ENCODE assay signal across 25 mouse cellular contexts in genomic region chr14:75849236-75849635, GRCm38 (mm10). TPM values are rescaled to one million over a fixed set of nuclear protein-coding genes. Genes with fewer than 3 reads are reported as not detected.
DNase-seq lines count a peak whose midpoint lies in the region; ATAC-seq and TF ChIP-seq lines count a peak whose summit lies in the region.
"Had no signal": no experiment of that assay in that cellular context is flagged by ENCODE, and none has a peak within 500 bp of the region (broad histone marks: within the 10 kb centered on the region; RNA-seq: fewer than 3 reads in every experiment).

No protein-coding gene starts in this region.

- TF ChIP-seq CTCF in embryonic fibroblast, embryonic 13.5 days (IDR thresholded peaks at IDR 0.05; ENCODE audit: borderline replicate concordance, insufficient read depth, low read length): no peak
- TF ChIP-seq CTCF in hindbrain, postnatal 0 days (IDR thresholded peaks at IDR 0.05; ENCODE audit: low read depth): no peak

- H3K27ac ChIP-seq in liver, embryonic 13.5 days: 0 out of 2 replicates have a peak overlapping the region, but pooled peaks have one; percentile 2
- no peak overlapping the region for H3K27ac ChIP-seq in liver, embryonic 11.5 days (ENCODE audit: low read depth, low read length)
- no peak overlapping the region; the same call in 1 of the 2 replicates for H3K27ac ChIP-seq in ES-E14 (ENCODE audit: insufficient read depth, low read depth, low read length, poor library complexity, severe bottlenecking)
- peak overlapping the region; percentile 14; the same call in 1 of the 2 replicates for H3K27ac ChIP-seq in embryonic fibroblast, embryonic 13.5 days (ENCODE audit: insufficient read depth, low read length)
- no peak overlapping the region for H3K27ac ChIP-seq in hindbrain, postnatal 0 days
- no peak overlapping the region for H3K27ac ChIP-seq in hindbrain, embryonic 10.5 days
- H3K27ac ChIP-seq: heart, embryonic 10.5 days; heart, embryonic 15.5 days; hindbrain, embryonic 12.5 days; limb, embryonic 13.5 days; liver, embryonic 15.5 days; midbrain, embryonic 12.5 days; stomach, embryonic 15.5 days had no signal

- WGBS in liver, embryonic 13.5 days (ENCODE audit: insufficient replicate concordance): 76% methylated on average over 5 of the region's 5 CpGs
- WGBS in liver, embryonic 11.5 days: 80% methylated on average over 5 of the region's 5 CpGs
- 76% methylated on average over 5 of the region's 5 CpGs for WGBS in hindbrain, postnatal 0 days
- 87% methylated on average over 5 of the region's 5 CpGs for WGBS in hindbrain, embryonic 10.5 days

- 0 out of 2 replicates have a peak, but pooled peaks have one; percentile 2 for TF ChIP-seq POLR2A in embryonic fibroblast, embryonic 13.5 days (IDR thresholded peaks at IDR 0.05; ENCODE audit: low read depth, low read length)

- no peak for ATAC-seq in liver, embryonic 13.5 days (ENCODE audit: low read depth)
- ATAC-seq in liver, embryonic 11.5 days (replicated peaks; ENCODE audit: low FRiP score): no peak
- ATAC-seq in hindbrain, postnatal 0 days: no peak
- ATAC-seq: activated CD4-positive, CD25-positive, alpha-beta regulatory T cell, adult 4 months; forebrain, embryonic 16.5 days; intestine, postnatal 0 days had no signal

- peaks cover 22% of the 10 kb centered on the region for H3K4me1 ChIP-seq in liver, embryonic 13.5 days (replicated peaks)
- H3K4me1 ChIP-seq in liver, embryonic 11.5 days (replicated peaks; ENCODE audit: control insufficient read depth, insufficient read depth, low read length): peaks cover 13% of the 10 kb centered on the region
- H3K4me1 ChIP-seq in ES-E14 (ENCODE audit: control insufficient read depth in 2 of 2, insufficient read depth in 2 of 2, low read length in 2 of 2, poor library complexity in 1 of 2): peaks cover 0 to 7% of the 10 kb centered on the region in 2 experiments; a peak in 1 of 4 replicates
- H3K4me1 ChIP-seq in embryonic fibroblast, embryonic 13.5 days (ENCODE audit: control insufficient read depth, insufficient read depth, low read length): peaks cover 12% of the 10 kb centered on the region
- peaks cover 1% of the 10 kb centered on the region; the same call in 1 of the 2 replicates for H3K4me1 ChIP-seq in hindbrain, postnatal 0 days (ENCODE audit: insufficient read depth, low read length)
- H3K4me1 ChIP-seq in hindbrain, embryonic 10.5 days (replicated peaks): peaks cover 39% of the 10 kb centered on the region

- peaks cover 57% of the 10 kb centered on the region for H3K36me3 ChIP-seq in liver, embryonic 13.5 days
- peaks cover 41% of the 10 kb centered on the region for H3K36me3 ChIP-seq in liver, embryonic 11.5 days (ENCODE audit: control insufficient read depth, insufficient read depth, low read length)
- peaks cover 29% of the 10 kb centered on the region for H3K36me3 ChIP-seq in ES-E14 (ENCODE audit: control insufficient read depth, insufficient read depth, low read length, poor library complexity, severe bottlenecking)
- H3K36me3 ChIP-seq in hindbrain, postnatal 0 days (ENCODE audit: insufficient read depth, low read length): peaks cover 31% of the 10 kb centered on the region
- peaks cover 78% of the 10 kb centered on the region for H3K36me3 ChIP-seq in hindbrain, embryonic 10.5 days

- in situ Hi-C loops in ES-E14 (cut with MboI; ENCODE audit: low sequenced_read_pairs in 2 of 2, unreplicated experiment in 2 of 2): no loop called here

- H3K4me3 ChIP-seq in liver, embryonic 13.5 days (replicated peaks): no peak overlapping the region
- no peak overlapping the region for H3K4me3 ChIP-seq in liver, embryonic 11.5 days (ENCODE audit: low read depth, low read length)
- no peak overlapping the region for H3K4me3 ChIP-seq in ES-E14 (ENCODE audit: insufficient read depth in 1 of 2, low read depth in 1 of 2, low read length in 2 of 2, poor library complexity in 1 of 2, severe bottlenecking in 1 of 2)
- H3K4me3 ChIP-seq in embryonic fibroblast, embryonic 13.5 days (ENCODE audit: insufficient read depth, low read length): no peak overlapping the region
- no peak overlapping the region for H3K4me3 ChIP-seq in hindbrain, postnatal 0 days (ENCODE audit: low read length)
- H3K4me3 ChIP-seq in hindbrain, embryonic 10.5 days: no peak overlapping the region
- H3K4me3 ChIP-seq: heart, embryonic 10.5 days; heart, embryonic 15.5 days; hindbrain, embryonic 12.5 days; limb, embryonic 13.5 days; liver, embryonic 15.5 days; midbrain, embryonic 12.5 days; stomach, embryonic 15.5 days had no signal

- H3K9ac ChIP-seq in liver, embryonic 13.5 days: no peak overlapping the region
- H3K9ac ChIP-seq in liver, embryonic 11.5 days (ENCODE audit: low read depth, low read length): no peak overlapping the region
- H3K9ac ChIP-seq in ES-E14 (ENCODE audit: insufficient read depth, low read depth, low read length, poor library complexity, severe bottlenecking): no peak overlapping the region
- no peak overlapping the region for H3K9ac ChIP-seq in hindbrain, postnatal 0 days (replicated peaks; ENCODE audit: low read length)
- H3K9ac ChIP-seq: heart, embryonic 15.5 days; hindbrain, embryonic 12.5 days; limb, embryonic 13.5 days; liver, embryonic 15.5 days; midbrain, embryonic 12.5 days; stomach, embryonic 15.5 days had no signal

- H3K4me2 ChIP-seq in liver, embryonic 13.5 days: no peak overlapping the region
- no peak overlapping the region for H3K4me2 ChIP-seq in liver, embryonic 11.5 days
- H3K4me2 ChIP-seq in hindbrain, postnatal 0 days (ENCODE audit: low read depth, low read length): no peak overlapping the region
- H3K4me2 ChIP-seq: heart, embryonic 15.5 days; hindbrain, embryonic 12.5 days; limb, embryonic 13.5 days; liver, embryonic 15.5 days; midbrain, embryonic 12.5 days; stomach, embryonic 15.5 days had no signal

- no peaks in the 10 kb centered on the region for H3K9me3 ChIP-seq in liver, embryonic 13.5 days (replicated peaks)
- no peaks in the 10 kb centered on the region for H3K9me3 ChIP-seq in liver, embryonic 11.5 days (ENCODE audit: control insufficient read depth, low read length)
- no peaks in the 10 kb centered on the region for H3K9me3 ChIP-seq in ES-E14 (ENCODE audit: control insufficient read depth, insufficient read depth, low read depth, low read length)
- H3K9me3 ChIP-seq in hindbrain, postnatal 0 days (ENCODE audit: low read length): no peaks in the 10 kb centered on the region
- H3K9me3 ChIP-seq in hindbrain, embryonic 10.5 days: 0 out of 2 replicates have a peak, but pooled peaks cover 2% of the 10 kb centered on the region
- H3K9me3 ChIP-seq: heart, embryonic 10.5 days; heart, embryonic 15.5 days; hindbrain, embryonic 12.5 days; limb, embryonic 13.5 days; liver, embryonic 15.5 days; midbrain, embryonic 12.5 days; stomach, embryonic 15.5 days had no signal

- H3K27me3 ChIP-seq in liver, embryonic 13.5 days: no peaks in the 10 kb centered on the region
- no peaks in the 10 kb centered on the region for H3K27me3 ChIP-seq in liver, embryonic 11.5 days (replicated peaks; ENCODE audit: control insufficient read depth, insufficient read depth, low read length)
- no peaks in the 10 kb centered on the region for H3K27me3 ChIP-seq in hindbrain, postnatal 0 days (ENCODE audit: insufficient read depth, low read length)
- no peaks in the 10 kb centered on the region for H3K27me3 ChIP-seq in hindbrain, embryonic 10.5 days (ENCODE audit: insufficient read depth, poor library complexity, severe bottlenecking)
- H3K27me3 ChIP-seq: heart, embryonic 15.5 days; hindbrain, embryonic 12.5 days; limb, embryonic 13.5 days; liver, embryonic 15.5 days; midbrain, embryonic 12.5 days; stomach, embryonic 15.5 days had no signal

- no peak for DNase-seq in liver, embryonic 13.5 days
- no peak for DNase-seq in liver, embryonic 11.5 days (ENCODE audit: low spot score)
- DNase-seq in ES-E14 (ENCODE audit: low read depth, low spot score): no peak
- no peak for DNase-seq in hindbrain, postnatal 0 days (ENCODE audit: low spot score)
- no peak for DNase-seq in hindbrain, embryonic 10.5 days (ENCODE audit: low spot score)
- DNase-seq in lung, adult 18-20 months: no peak
- DNase-seq: adrenal gland, adult 2 months; adrenal gland, postnatal 36 days; cerebellum, adult 18-20 months; cerebellum, postnatal 10 days; kidney, postnatal 14 days; lung, postnatal 36 days; right cerebral cortex, postnatal 25 days; thymus, postnatal 14 days had no signal

TF ChIP-seq in ES-E14, 5 proteins besides CTCF, POLR2A, EP300 and RAD21:
- TF ChIP-seq HCFC1 (IDR thresholded peaks at IDR 0.05; ENCODE audit: borderline replicate concordance, insufficient read depth, low read length): no peak
- TF ChIP-seq ZNF384 (IDR thresholded peaks at IDR 0.05; ENCODE audit: low read depth, low read length): peak; percentile 74; the same call in 1 of the 2 replicates
- no peak for TF ChIP-seq ZC3H11A (IDR thresholded peaks at IDR 0.05; ENCODE audit: borderline replicate concordance, low read depth, low read length)
- TF ChIP-seq MAFK (IDR thresholded peaks at IDR 0.05; ENCODE audit: insufficient read depth, low read depth, low read length): no peak

RNA-seq across cellular contexts. Expression of gene Tpt1, which starts 4.3 kb away (rescaled TPM):
- 680 and 730 TPM in 2 replicates for polyA plus RNA-seq in liver, embryonic 13.5 days (2015; fragmentation: Nextera tagmentation; extraction: Ambion mirVana)
- polyA plus RNA-seq in liver, embryonic 11.5 days (2014; fragmentation: Nextera tagmentation; extraction: Ambion mirVana): 946 and 1,034 TPM in 2 replicates
- total RNA-seq in ES-E14 (2012; rRNA removed): 592 and 613 TPM in 2 replicates
- polyA plus RNA-seq in embryonic fibroblast, embryonic 13.5 days (2011; ENCODE audit: insufficient read length, low read depth, missing spikeins): 3,843 and 4,417 TPM in 2 replicates
- 377 and 433 TPM in 2 replicates for total RNA-seq in hindbrain, postnatal 0 days (2014; rRNA removed)
- 731 and 750 TPM in 2 replicates for polyA plus RNA-seq in hindbrain, postnatal 0 days (2015; fragmentation: Nextera tagmentation; extraction: Ambion mirVana)
- polyA plus RNA-seq in hindbrain, embryonic 10.5 days (2016; fragmentation: Nextera tagmentation; extraction: Ambion mirVana): 889 and 916 TPM in 2 replicates

Comparison
In these comparisons a context has a peak if more than half of its experiments do, and no peak if none do; other contexts are left out.
1. H3K27ac ChIP-seq: peak in liver, embryonic 13.5 days (single experiment) and embryonic fibroblast, embryonic 13.5 days (single experiment); none in liver, embryonic 11.5 days (single experiment), ES-E14 (single experiment), hindbrain, postnatal 0 days (single experiment) and hindbrain, embryonic 10.5 days (single experiment).